Mouse (Mus musculus) kidney, adult 2 months (tissue): ENCODE measurements around the gene Id3.

ENCODE experiments used
- CTCF ChIP-seq: fragments of 200-500 bp; conservative IDR thresholded peaks from 2 replicates; pipeline ENCODE4 v1.5.1; 2011; ENCODE audit warnings: low read depth, mild to moderate bottlenecking, control low read depth, low read length, moderate library complexity, mixed read lengths; ENCODE audit not compliant: insufficient read depth, insufficient read length
- POLR2A ChIP-seq: fragments of 200-500 bp; IDR thresholded peaks from one replicate; pipeline ENCODE4 v1.6.1; 2011; ENCODE audit warnings: low read depth, low read length, control low read depth

DNA sequence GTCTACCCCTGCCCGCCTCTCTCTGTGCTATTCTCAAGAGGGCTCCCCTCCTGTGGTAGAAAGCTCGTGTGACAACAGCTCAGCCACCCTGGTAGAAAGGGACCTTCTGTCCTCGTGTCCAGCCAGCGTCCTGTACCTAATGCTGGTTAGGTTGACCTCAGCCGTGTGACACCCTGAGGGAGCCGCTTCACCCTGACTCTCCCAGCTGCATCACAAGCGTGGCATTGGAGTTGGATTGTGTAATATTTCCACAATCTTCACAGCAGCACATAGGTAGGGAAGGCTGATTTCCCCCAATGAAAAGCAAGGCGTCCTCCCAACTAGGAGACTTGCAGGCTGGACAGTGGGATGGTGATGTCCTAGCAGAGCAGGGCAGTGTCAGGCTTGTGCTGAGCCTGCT is 43.0 kb downstream of the Id3 start:
- TF ChIP-seq CTCF (no peak), POLR2A (no peak)
